Mouse (Mus musculus) c-Kit-negative CD71-positive TER-119-positive erythroid progenitor cells, embryonic 14.5 days (primary cell): ENCODE data around the gene Kcnh1.

Experiments used
- DNase-seq: peaks from one replicate; pipeline ENCODE4 v3.0.0-alpha.2; 2013; ENCODE audit warnings: low read depth, low spot score

Gene Kcnh1

GRCm38 (mm10) chr1:192402911-192403704 lies 212.5 kb downstream of the Kcnh1 start:
- DNase-seq: no peak

- no peak for DNase-seq
These were observed 214.6 kb downstream of the Kcnh1 start for GRCm38 (mm10) chr1:192405136-192405535.

GRCm38 (mm10) chr1:192406589-192406988 lies 216.0 kb downstream of the Kcnh1 start:
- no peak for DNase-seq

GRCm38 (mm10) chr1:192415813-192416212 lies 225.2 kb downstream of the Kcnh1 start:
- DNase-seq: no peak

- no peak for DNase-seq
These were observed 225.8 kb downstream of the Kcnh1 start for GRCm38 (mm10) chr1:192416241-192416821.

- DNase-seq: no peak
These were observed 228.6 kb downstream of the Kcnh1 start for GRCm38 (mm10) chr1:192419176-192419575.

- no peak for DNase-seq
These were observed 231.0 kb downstream of the Kcnh1 start for GRCm38 (mm10) chr1:192421377-192422166.

- no peak for DNase-seq
These were observed 240.8 kb downstream of the Kcnh1 start for GRCm38 (mm10) chr1:192431423-192431822.

- DNase-seq: no peak
These were observed 244.9 kb downstream of the Kcnh1 start for GRCm38 (mm10) chr1:192435503-192435902.

- no peak for DNase-seq
These were observed 248.7 kb downstream of the Kcnh1 start for GRCm38 (mm10) chr1:192439151-192439837.

GRCm38 (mm10) chr1:192442772-192443445 lies 252.3 kb downstream of the Kcnh1 start:
- DNase-seq: no peak

GRCm38 (mm10) chr1:192443998-192444657 lies 253.6 kb downstream of the Kcnh1 start:
- DNase-seq: no peak

- no peak for DNase-seq
These were observed 254.3 kb downstream of the Kcnh1 start for GRCm38 (mm10) chr1:192444658-192445447.

- DNase-seq: no peak
These were observed 255.6 kb downstream of the Kcnh1 start for GRCm38 (mm10) chr1:192446158-192446557.

GRCm38 (mm10) chr1:192447666-192448065 lies 257.1 kb downstream of the Kcnh1 start:
- no peak for DNase-seq

- no peak for DNase-seq
These were observed 257.9 kb downstream of the Kcnh1 start for GRCm38 (mm10) chr1:192448512-192448911.

- no peak for DNase-seq
These were observed 259.2 kb downstream of the Kcnh1 start for GRCm38 (mm10) chr1:192449572-192450351.

- DNase-seq: no peak
These were observed 259.9 kb downstream of the Kcnh1 start for GRCm38 (mm10) chr1:192450425-192450824.

- no peak for DNase-seq
These were observed 261.1 kb downstream of the Kcnh1 start for GRCm38 (mm10) chr1:192451722-192452121.
